Mouse (Mus musculus): ENCODE measurements around the gene Cnr2. TPM values are rescaled to one million over a fixed set of nuclear protein-coding genes. Genes with fewer than 3 reads are reported as not detected.

Gene Cnr2
- polyA plus RNA-seq, 1 experiment from 2014 or later = 0.55 TPM

GRCm38 (mm10) chr4:135909326-135910066 lies 14.3 kb downstream of the Cnr2 start:
- H3K9ac ChIP-seq = no peak overlapping the region
- H3K27ac ChIP-seq = no peak overlapping the region
- peaks cover 6% of the 10 kb centered on the region; the same call in 1 of the 2 replicates for H3K4me1 ChIP-seq (replicated peaks)
- no peak for ATAC-seq (replicated peaks; ENCODE audit: insufficient number of reproducible peaks, insufficient read depth, low FRiP score, low read depth)
- 16% methylated on average over 13 of the region's 13 CpGs for WGBS
- no peak overlapping the region for H3K4me3 ChIP-seq
- H3K4me2 ChIP-seq = no peak overlapping the region
- no peaks in the 10 kb centered on the region for H3K27me3 ChIP-seq
- H3K36me3 ChIP-seq = no peaks in the 10 kb centered on the region
- H3K9me3 ChIP-seq (replicated peaks) = no peaks in the 10 kb centered on the region

- ATAC-seq (replicated peaks; ENCODE audit: insufficient number of reproducible peaks, insufficient read depth, low FRiP score, low read depth) = no peak
- Histone ChIP-seq H3K27me3 (no peaks in the 10 kb centered on the region), H3K4me2 (no peak overlapping the region), H3K4me1 (replicated peaks) (peaks cover 6% of the 10 kb centered on the region; the same call in 1 of the 2 replicates), H3K36me3 (no peaks in the 10 kb centered on the region), H3K4me3 (no peak overlapping the region), H3K9ac (no peak overlapping the region), H3K27ac (0 out of 2 replicates have a peak overlapping the region, but pooled peaks have one; percentile 3), H3K9me3 (replicated peaks) (no peaks in the 10 kb centered on the region)
- 63% methylated on average over 7 of the region's 7 CpGs for WGBS
These were observed 16.3 kb downstream of the Cnr2 start for GRCm38 (mm10) chr4:135911531-135911930.

GRCm38 (mm10) chr4:135912164-135912563 lies 17.0 kb downstream of the Cnr2 start:
- no peak overlapping the region for H3K4me2 ChIP-seq
- H3K9me3 ChIP-seq (replicated peaks) = no peaks in the 10 kb centered on the region
- no peaks in the 10 kb centered on the region for H3K36me3 ChIP-seq
- H3K4me1 ChIP-seq (replicated peaks) = peaks cover 6% of the 10 kb centered on the region; the same call in 1 of the 2 replicates
- H3K9ac ChIP-seq = no peak overlapping the region
- no peaks in the 10 kb centered on the region for H3K27me3 ChIP-seq
- no peak overlapping the region for H3K27ac ChIP-seq
- no peak for ATAC-seq (replicated peaks; ENCODE audit: insufficient number of reproducible peaks, insufficient read depth, low FRiP score, low read depth)
- WGBS = 47% methylated on average over 3 of the region's 3 CpGs
- H3K4me3 ChIP-seq = no peak overlapping the region

GRCm38 (mm10) chr4:135912835-135913234 lies 17.6 kb downstream of the Cnr2 start:
- no peak overlapping the region for H3K9ac ChIP-seq
- no peak overlapping the region for H3K4me3 ChIP-seq
- H3K4me2 ChIP-seq = no peak overlapping the region
- 40% methylated on average over 3 of the region's 3 CpGs for WGBS
- H3K27me3 ChIP-seq = no peaks in the 10 kb centered on the region
- H3K27ac ChIP-seq = no peak overlapping the region
- H3K36me3 ChIP-seq = no peaks in the 10 kb centered on the region
- H3K9me3 ChIP-seq (replicated peaks) = no peaks in the 10 kb centered on the region
- H3K4me1 ChIP-seq (replicated peaks) = peaks cover 6% of the 10 kb centered on the region; the same call in 1 of the 2 replicates
- ATAC-seq (replicated peaks; ENCODE audit: insufficient number of reproducible peaks, insufficient read depth, low FRiP score, low read depth) = peak; percentile 47; the same call in 1 of the 2 replicates

- no peak overlapping the region for H3K4me3 ChIP-seq
- H3K4me2 ChIP-seq = no peak overlapping the region
- H3K4me1 ChIP-seq (replicated peaks) = peaks cover 6% of the 10 kb centered on the region; the same call in 1 of the 2 replicates
- H3K36me3 ChIP-seq = no peaks in the 10 kb centered on the region
- no peak for ATAC-seq (replicated peaks; ENCODE audit: insufficient number of reproducible peaks, insufficient read depth, low FRiP score, low read depth)
- no peak overlapping the region for H3K27ac ChIP-seq
- WGBS = 60% methylated on average over 4 of the region's 4 CpGs
- H3K9me3 ChIP-seq (replicated peaks) = no peaks in the 10 kb centered on the region
- H3K27me3 ChIP-seq = no peaks in the 10 kb centered on the region
- H3K9ac ChIP-seq = no peak overlapping the region
These were observed 18.2 kb downstream of the Cnr2 start for GRCm38 (mm10) chr4:135913433-135913832.

- no peak overlapping the region for H3K4me3 ChIP-seq
- H3K9me3 ChIP-seq (replicated peaks) = no peaks in the 10 kb centered on the region
- H3K9ac ChIP-seq = no peak overlapping the region
- H3K27me3 ChIP-seq = no peaks in the 10 kb centered on the region
- no peak overlapping the region for H3K4me2 ChIP-seq
- peaks cover 10% of the 10 kb centered on the region for H3K4me1 ChIP-seq (replicated peaks)
- 75% methylated on average over 13 of the region's 13 CpGs for WGBS
- no peak overlapping the region for H3K27ac ChIP-seq
- no peak for ATAC-seq (replicated peaks; ENCODE audit: insufficient number of reproducible peaks, insufficient read depth, low FRiP score, low read depth)
- no peaks in the 10 kb centered on the region for H3K36me3 ChIP-seq
These were observed 23.6 kb downstream of the Cnr2 start for GRCm38 (mm10) chr4:135918635-135919279.

GRCm38 (mm10) chr4:135919280-135919639 lies 24.1 kb downstream of the Cnr2 start:
- Histone ChIP-seq H3K9me3 (replicated peaks) (no peaks in the 10 kb centered on the region), H3K27me3 (no peaks in the 10 kb centered on the region), H3K4me3 (no peak overlapping the region), H3K4me1 (replicated peaks) (peaks cover 10% of the 10 kb centered on the region), H3K9ac (no peak overlapping the region), H3K4me2 (no peak overlapping the region), H3K27ac (no peak overlapping the region), H3K36me3 (no peaks in the 10 kb centered on the region)
- no peak for ATAC-seq (replicated peaks; ENCODE audit: insufficient number of reproducible peaks, insufficient read depth, low FRiP score, low read depth)
- 89% methylated on average over 3 of the region's 3 CpGs for WGBS

GRCm38 (mm10) chr4:135920304-135921241 lies 25.4 kb downstream of the Cnr2 start, which contains the start of gene Fuca1:
Gene Fuca1 (plus strand): TSS chr4:135920735.
- Histone ChIP-seq H3K4me1 (replicated peaks) (peaks cover 16% of the 10 kb centered on the region), H3K4me2 (peak within 1 kb of the TSS; percentile 94), H3K9ac (peak within 1 kb of the TSS; percentile 81), H3K4me3 (peak within 1 kb of the TSS; percentile 89), H3K9me3 (replicated peaks) (no peaks in the 10 kb centered on the region), H3K36me3 (no peaks in the 10 kb centered on the region), H3K27me3 (no peaks in the 10 kb centered on the region), H3K27ac (peak within 1 kb of the TSS; percentile 78)
- ATAC-seq (replicated peaks; ENCODE audit: insufficient number of reproducible peaks, insufficient read depth, low FRiP score, low read depth) = peak; percentile 94
- 1% methylated on average over 60 of the region's 60 CpGs for WGBS

- Histone ChIP-seq H3K4me2 (peak overlapping the region; percentile 94), H3K36me3 (0 out of 2 replicates have a peak, but pooled peaks cover under 1% of the 10 kb centered on the region), H3K9me3 (replicated peaks) (no peaks in the 10 kb centered on the region), H3K27ac (peak overlapping the region; percentile 78), H3K4me3 (peak overlapping the region; percentile 89), H3K9ac (peak overlapping the region; percentile 81), H3K4me1 (replicated peaks) (peaks cover 20% of the 10 kb centered on the region), H3K27me3 (no peaks in the 10 kb centered on the region)
- 8% methylated on average over 26 of the region's 26 CpGs for WGBS
- no peak for ATAC-seq (replicated peaks; ENCODE audit: insufficient number of reproducible peaks, insufficient read depth, low FRiP score, low read depth)
These were observed 26.3 kb downstream of the Cnr2 start for GRCm38 (mm10) chr4:135921257-135922120.

GRCm38 (mm10) chr4:135922190-135922589 lies 27.0 kb downstream of the Cnr2 start:
- Histone ChIP-seq H3K4me2 (peak overlapping the region; percentile 94), H3K36me3 (0 out of 2 replicates have a peak, but pooled peaks cover 5% of the 10 kb centered on the region), H3K27me3 (no peaks in the 10 kb centered on the region), H3K9me3 (replicated peaks) (no peaks in the 10 kb centered on the region), H3K4me3 (peak overlapping the region; percentile 89; the same call in 1 of the 2 replicates), H3K9ac (no peak overlapping the region; the same call in 1 of the 2 replicates), H3K4me1 (replicated peaks) (peaks cover 20% of the 10 kb centered on the region), H3K27ac (no peak overlapping the region)
- ATAC-seq (replicated peaks; ENCODE audit: insufficient number of reproducible peaks, insufficient read depth, low FRiP score, low read depth) = no peak
- WGBS = 88% methylated on average over 1 of the region's 1 CpGs

All from heart, embryonic 15.5 days (tissue).